Mouse (Mus musculus): ENCODE results near the gene BC037034. TPM values are rescaled to one million over a fixed set of nuclear protein-coding genes. Genes with fewer than 3 reads are reported as not detected.

Gene BC037034
- polyA plus RNA-seq, 1 experiment from 2014 or later, result 2.2 TPM

- ATAC-seq (replicated peaks; ENCODE audit: extremely low read depth, insufficient read depth, low FRiP score), result no peak
- H3K27ac ChIP-seq (ENCODE audit: low read length), result no peak overlapping the region
- H3K36me3 ChIP-seq (ENCODE audit: control insufficient read depth, insufficient read depth), result no peaks in the 10 kb centered on the region
- H3K9ac ChIP-seq (ENCODE audit: low read length), result no peak overlapping the region
- peaks cover 7% of the 10 kb centered on the region for H3K4me1 ChIP-seq (ENCODE audit: control insufficient read depth, insufficient read depth, low read length)
- H3K9me3 ChIP-seq (replicated peaks; ENCODE audit: control insufficient read depth, low read length), result peaks cover 10% of the 10 kb centered on the region
- WGBS, result 23% methylated on average over 26 of the region's 26 CpGs
- peak overlapping the region; percentile 95 for H3K4me2 ChIP-seq (ENCODE audit: low read depth, low read length)
- H3K4me3 ChIP-seq (ENCODE audit: low read length), result peak overlapping the region; percentile 65
- H3K27me3 ChIP-seq (ENCODE audit: control insufficient read depth, insufficient read depth, low read length), result no peaks in the 10 kb centered on the region; the same call in 1 of the 2 replicates
Measured at GRCm38 (mm10) chr5:138280425-138280768, 16.6 kb upstream of the BC037034 start.

- H3K36me3 ChIP-seq (ENCODE audit: control insufficient read depth, insufficient read depth), result no peaks in the 10 kb centered on the region
- peaks cover 10% of the 10 kb centered on the region for H3K9me3 ChIP-seq (replicated peaks; ENCODE audit: control insufficient read depth, low read length)
- H3K9ac ChIP-seq (ENCODE audit: low read length), result peak within 1 kb of the TSS; percentile 75
- ATAC-seq (replicated peaks; ENCODE audit: extremely low read depth, insufficient read depth, low FRiP score), result peak; percentile 98
- peak within 1 kb of the TSS; percentile 95 for H3K4me2 ChIP-seq (ENCODE audit: low read depth, low read length)
- peak within 1 kb of the TSS; percentile 65 for H3K4me3 ChIP-seq (ENCODE audit: low read length)
- H3K27ac ChIP-seq (ENCODE audit: low read length), result peak within 1 kb of the TSS; percentile 9; the same call in 1 of the 2 replicates
- 1% methylated on average over 56 of the region's 56 CpGs for WGBS
- no peaks in the 10 kb centered on the region; the same call in 1 of the 2 replicates for H3K27me3 ChIP-seq (ENCODE audit: control insufficient read depth, insufficient read depth, low read length)
- H3K4me1 ChIP-seq (ENCODE audit: control insufficient read depth, insufficient read depth, low read length), result peaks cover 7% of the 10 kb centered on the region
Measured at GRCm38 (mm10) chr5:138279585-138280424, 16.0 kb upstream of the BC037034 start, which contains the start of the genes Gm43720, Gpc2 and Stag3. Gm43720 (minus strand) TSS chr5:138279958. Gpc2 (minus strand) TSS chr5:138280005. Stag3 (plus strand) TSS chr5:138280240.

DNA sequence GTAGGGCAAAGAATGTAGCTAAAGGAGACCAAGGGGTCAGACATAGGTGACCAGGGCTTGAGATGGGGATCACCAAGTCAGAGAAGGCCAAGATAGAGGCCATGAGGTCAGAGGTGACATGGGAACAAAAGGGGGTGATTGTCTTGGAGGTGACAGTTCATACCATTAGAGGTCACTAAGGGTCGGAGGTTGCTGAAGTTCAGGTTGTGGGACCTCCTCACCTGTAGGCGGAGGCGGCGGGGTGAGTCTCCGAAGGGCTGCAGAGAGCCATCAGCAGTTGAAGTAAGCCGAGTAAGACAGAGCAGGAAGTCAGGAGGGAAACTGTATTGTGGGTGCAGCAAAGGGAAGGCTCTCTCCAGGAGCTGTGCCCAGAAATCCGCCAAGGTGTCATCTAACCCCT is 14.2 kb upstream of the BC037034 start:
- ATAC-seq (replicated peaks; ENCODE audit: extremely low read depth, insufficient read depth, low FRiP score), result no peak
- Histone ChIP-seq H3K9ac (ENCODE audit: low read length) (no peak overlapping the region), H3K9me3 (replicated peaks; ENCODE audit: control insufficient read depth, low read length) (peaks cover 10% of the 10 kb centered on the region), H3K36me3 (ENCODE audit: control insufficient read depth, insufficient read depth) (no peaks in the 10 kb centered on the region), H3K27me3 (ENCODE audit: control insufficient read depth, insufficient read depth, low read length) (peaks cover 2% of the 10 kb centered on the region), H3K4me3 (ENCODE audit: low read length) (no peak overlapping the region), H3K4me1 (ENCODE audit: control insufficient read depth, insufficient read depth, low read length) (peaks cover 7% of the 10 kb centered on the region), H3K4me2 (ENCODE audit: low read depth, low read length) (no peak overlapping the region), H3K27ac (ENCODE audit: low read length) (no peak overlapping the region)
- WGBS, result 82% methylated on average over 7 of the region's 7 CpGs

- H3K4me3 ChIP-seq (ENCODE audit: low read length), result peak overlapping the region; percentile 35
- peak overlapping the region; percentile 62 for H3K4me2 ChIP-seq (ENCODE audit: low read depth, low read length)
- H3K27me3 ChIP-seq (ENCODE audit: control insufficient read depth, insufficient read depth, low read length), result peaks cover 10% of the 10 kb centered on the region
- peak overlapping the region; percentile 54; the same call in 1 of the 2 replicates for H3K9ac ChIP-seq (ENCODE audit: low read length)
- no peaks in the 10 kb centered on the region for H3K36me3 ChIP-seq (ENCODE audit: control insufficient read depth, insufficient read depth)
- peaks cover 2% of the 10 kb centered on the region for H3K9me3 ChIP-seq (replicated peaks; ENCODE audit: control insufficient read depth, low read length)
- H3K4me1 ChIP-seq (ENCODE audit: control insufficient read depth, insufficient read depth, low read length), result peaks cover 6% of the 10 kb centered on the region
- no peak for ATAC-seq (replicated peaks; ENCODE audit: extremely low read depth, insufficient read depth, low FRiP score)
- H3K27ac ChIP-seq (ENCODE audit: low read length), result no peak overlapping the region
- WGBS, result 41% methylated on average over 41 of the region's 41 CpGs
Measured at GRCm38 (mm10) chr5:138275216-138276050, 11.6 kb upstream of the BC037034 start.

- no peak overlapping the region for H3K4me3 ChIP-seq (ENCODE audit: low read length)
- no peak overlapping the region for H3K27ac ChIP-seq (ENCODE audit: low read length)
- no peak overlapping the region for H3K4me2 ChIP-seq (ENCODE audit: low read depth, low read length)
- 80% methylated on average over 8 of the region's 8 CpGs for WGBS
- no peak overlapping the region for H3K9ac ChIP-seq (ENCODE audit: low read length)
- peaks cover 13% of the 10 kb centered on the region for H3K27me3 ChIP-seq (ENCODE audit: control insufficient read depth, insufficient read depth, low read length)
- H3K9me3 ChIP-seq (replicated peaks; ENCODE audit: control insufficient read depth, low read length), result no peaks in the 10 kb centered on the region
- H3K4me1 ChIP-seq (ENCODE audit: control insufficient read depth, insufficient read depth, low read length), result peaks cover 3% of the 10 kb centered on the region; the same call in 1 of the 2 replicates
- ATAC-seq (replicated peaks; ENCODE audit: extremely low read depth, insufficient read depth, low FRiP score), result no peak
- no peaks in the 10 kb centered on the region for H3K36me3 ChIP-seq (ENCODE audit: control insufficient read depth, insufficient read depth)
Measured at GRCm38 (mm10) chr5:138274186-138274585, 10.4 kb upstream of the BC037034 start.

DNA sequence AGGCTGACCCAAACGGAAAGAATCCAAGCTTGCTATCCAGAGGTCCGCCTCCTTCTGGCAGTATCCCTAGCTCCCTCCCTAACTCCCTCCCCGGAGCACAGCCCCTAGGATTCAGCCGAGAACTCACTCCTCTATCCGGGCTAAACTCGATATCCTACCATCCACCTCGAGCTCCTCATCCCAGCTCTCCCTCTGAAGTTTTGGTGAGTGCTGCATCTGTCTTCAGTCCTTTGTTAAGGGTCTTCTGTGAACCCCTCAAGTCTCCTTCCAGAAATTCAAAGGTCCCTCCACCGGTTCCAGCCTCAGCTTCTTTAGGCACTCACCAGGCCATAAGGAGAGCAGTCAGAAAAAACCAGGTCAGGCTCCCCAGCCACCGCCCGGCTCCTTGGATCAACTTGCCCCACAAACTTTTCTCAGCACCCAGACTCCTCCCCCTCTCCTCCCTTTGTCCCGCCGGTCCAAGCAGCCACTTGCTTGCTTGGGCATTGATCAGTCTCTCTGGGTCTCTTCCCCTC is 8.6 kb upstream of the BC037034 start, which contains the start of gene Gal3st4:
Gal3st4 (minus strand) TSS at position 432 of the 515 bp plus-strand sequence.
- Histone ChIP-seq H3K4me1 (ENCODE audit: control insufficient read depth, insufficient read depth, low read length) (peaks cover 2% of the 10 kb centered on the region; the same call in 1 of the 2 replicates), H3K4me2 (ENCODE audit: low read depth, low read length) (peak within 1 kb of the TSS; percentile 6), H3K9me3 (replicated peaks; ENCODE audit: control insufficient read depth, low read length) (no peaks in the 10 kb centered on the region), H3K27me3 (ENCODE audit: control insufficient read depth, insufficient read depth, low read length) (peaks cover 13% of the 10 kb centered on the region), H3K27ac (ENCODE audit: low read length) (0 out of 2 replicates have a peak within 1 kb of the TSS, but pooled peaks have one; percentile 5), H3K4me3 (ENCODE audit: low read length) (no peak within 1 kb of the TSS; the same call in 1 of the 2 replicates), H3K9ac (ENCODE audit: low read length) (no peak within 1 kb of the TSS), H3K36me3 (ENCODE audit: control insufficient read depth, insufficient read depth) (no peaks in the 10 kb centered on the region)
- ATAC-seq (replicated peaks; ENCODE audit: extremely low read depth, insufficient read depth, low FRiP score), result 0 out of 2 replicates have a peak, but pooled peaks have one; percentile 38
- WGBS, result 3% methylated on average over 12 of the region's 12 CpGs

DNA sequence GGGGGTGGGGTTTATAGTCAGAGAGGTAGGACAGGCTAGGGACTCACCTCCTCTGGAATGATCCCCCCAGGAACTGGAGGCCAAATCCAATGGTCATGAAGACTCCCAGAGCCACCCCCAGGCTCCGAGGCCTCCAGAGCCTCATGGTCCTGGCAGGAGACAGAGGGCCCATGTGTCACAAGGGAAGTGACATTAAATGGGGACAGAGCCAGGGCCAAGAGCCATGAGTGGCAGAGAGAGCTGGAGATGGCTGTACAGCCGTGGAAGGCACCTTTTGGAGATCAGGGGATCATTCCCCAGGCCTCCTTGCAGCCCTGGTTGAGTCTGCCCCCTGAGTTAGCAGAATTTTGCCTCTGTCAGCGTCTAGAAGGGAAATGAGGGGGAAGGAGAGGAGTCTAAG is 7.4 kb upstream of the BC037034 start:
- Histone ChIP-seq H3K27ac (ENCODE audit: low read length) (no peak overlapping the region), H3K4me2 (ENCODE audit: low read depth, low read length) (no peak overlapping the region), H3K9ac (ENCODE audit: low read length) (no peak overlapping the region), H3K4me1 (ENCODE audit: control insufficient read depth, insufficient read depth, low read length) (peaks cover 2% of the 10 kb centered on the region; the same call in 1 of the 2 replicates), H3K9me3 (replicated peaks; ENCODE audit: control insufficient read depth, low read length) (no peaks in the 10 kb centered on the region), H3K27me3 (ENCODE audit: control insufficient read depth, insufficient read depth, low read length) (peaks cover 13% of the 10 kb centered on the region), H3K36me3 (ENCODE audit: control insufficient read depth, insufficient read depth) (no peaks in the 10 kb centered on the region), H3K4me3 (ENCODE audit: low read length) (no peak overlapping the region)
- 50% methylated on average over 3 of the region's 3 CpGs for whole genome bisulfite sequencing
- ATAC-seq (replicated peaks; ENCODE audit: extremely low read depth, insufficient read depth, low FRiP score), result no peak

- H3K27me3 ChIP-seq (ENCODE audit: control insufficient read depth, insufficient read depth, low read length), result peaks cover 13% of the 10 kb centered on the region
- no peak overlapping the region for H3K27ac ChIP-seq (ENCODE audit: low read length)
- no peak overlapping the region for H3K4me3 ChIP-seq (ENCODE audit: low read length)
- H3K36me3 ChIP-seq (ENCODE audit: control insufficient read depth, insufficient read depth), result no peaks in the 10 kb centered on the region
- no peak overlapping the region for H3K9ac ChIP-seq (ENCODE audit: low read length)
- no peak overlapping the region for H3K4me2 ChIP-seq (ENCODE audit: low read depth, low read length)
- no peak for ATAC-seq (replicated peaks; ENCODE audit: extremely low read depth, insufficient read depth, low FRiP score)
- WGBS, result 68% methylated on average over 4 of the region's 4 CpGs
- H3K9me3 ChIP-seq (replicated peaks; ENCODE audit: control insufficient read depth, low read length), result no peaks in the 10 kb centered on the region
- peaks cover 5% of the 10 kb centered on the region; the same call in 1 of the 2 replicates for H3K4me1 ChIP-seq (ENCODE audit: control insufficient read depth, insufficient read depth, low read length)
Measured at GRCm38 (mm10) chr5:138268980-138269379, 5.1 kb upstream of the BC037034 start.
